Mouse (Mus musculus): ENCODE results near the gene Nup133.
A peak's percentile ranks its signal among the peaks of the same experiment; 100 is the strongest.
"Not testable (repeated sequence)": the region's sequence is repeated elsewhere in the genome, so short reads cannot be mapped to it uniquely, and the experiment has no call there.

The Nup133 gene

GRCm38 (mm10) chr8:123948942-123949685, at the start of gene Nup133:
Nup133 (minus strand) TSS chr8:123949265.
- peak; percentile 100 for DNase-seq (ENCODE audit: low spot score in 2 of 2)

- DNase-seq (ENCODE audit: low spot score in 2 of 2): no peak
These were observed 44.9 kb upstream of the Nup133 start for GRCm38 (mm10) chr8:123993997-123994396.

GRCm38 (mm10) chr8:123993597-123993996, 44.5 kb upstream of the Nup133 start:
- DNase-seq (ENCODE audit: low spot score in 2 of 2): no peak

- no peak for DNase-seq (ENCODE audit: low spot score in 2 of 2)
These were observed 43.5 kb upstream of the Nup133 start for GRCm38 (mm10) chr8:123992587-123992986.

GRCm38 (mm10) chr8:123990277-123991049, 41.4 kb upstream of the Nup133 start:
- DNase-seq (ENCODE audit: low spot score in 2 of 2): no peak

GRCm38 (mm10) chr8:123989128-123989527, 40.1 kb upstream of the Nup133 start:
- DNase-seq (ENCODE audit: low spot score in 2 of 2): no peak

GRCm38 (mm10) chr8:123988605-123989038, 39.6 kb upstream of the Nup133 start:
- no peak for DNase-seq (ENCODE audit: low spot score in 2 of 2)

- peak; percentile 44 to 76 for DNase-seq (ENCODE audit: low spot score in 2 of 2)
These were observed 33.8 kb upstream of the Nup133 start, which contains the start of gene Abcb10 for GRCm38 (mm10) chr8:123982826-123983400. Abcb10 (minus strand) TSS chr8:123983122.

- DNase-seq (ENCODE audit: low spot score in 2 of 2): peak in 1 of 2 experiments; percentile 26
These were observed 33.3 kb upstream of the Nup133 start for GRCm38 (mm10) chr8:123982291-123982793.

GRCm38 (mm10) chr8:123981674-123982073, 32.6 kb upstream of the Nup133 start:
- no peak for DNase-seq (ENCODE audit: low spot score in 2 of 2)

GRCm38 (mm10) chr8:123980239-123980638, 31.2 kb upstream of the Nup133 start:
- DNase-seq (ENCODE audit: low spot score in 2 of 2): no peak

- no peak for DNase-seq (ENCODE audit: low spot score in 2 of 2)
These were observed 29.9 kb upstream of the Nup133 start for GRCm38 (mm10) chr8:123978926-123979325.

GRCm38 (mm10) chr8:123978166-123978838, 29.2 kb upstream of the Nup133 start:
- peak in 1 of 2 experiments; percentile 21 for DNase-seq (ENCODE audit: low spot score in 2 of 2)

GRCm38 (mm10) chr8:123977499-123977898, 28.4 kb upstream of the Nup133 start:
- no peak for DNase-seq (ENCODE audit: low spot score in 2 of 2)

- no peak for DNase-seq (ENCODE audit: low spot score in 2 of 2)
These were observed 24.4 kb upstream of the Nup133 start for GRCm38 (mm10) chr8:123973495-123973894.

GRCm38 (mm10) chr8:123966896-123967295, 17.8 kb upstream of the Nup133 start:
- DNase-seq (ENCODE audit: low spot score in 2 of 2): no peak

GRCm38 (mm10) chr8:123961371-123961770, 12.3 kb upstream of the Nup133 start:
- no peak for DNase-seq (ENCODE audit: low spot score in 2 of 2)

- DNase-seq (ENCODE audit: low spot score in 2 of 2): not testable (repeated sequence)
These were observed 11.5 kb upstream of the Nup133 start for GRCm38 (mm10) chr8:123960556-123960955.

GRCm38 (mm10) chr8:123960056-123960455, 11.0 kb upstream of the Nup133 start:
- no peak for DNase-seq (ENCODE audit: low spot score in 2 of 2)

GRCm38 (mm10) chr8:123959473-123959872, 10.4 kb upstream of the Nup133 start:
- DNase-seq (ENCODE audit: low spot score in 2 of 2): no peak

- no peak for DNase-seq (ENCODE audit: low spot score in 2 of 2)
These were observed 9.1 kb upstream of the Nup133 start for GRCm38 (mm10) chr8:123958130-123958529.

- no peak for DNase-seq (ENCODE audit: low spot score in 2 of 2)
These were observed 5.2 kb upstream of the Nup133 start for GRCm38 (mm10) chr8:123954246-123954645.

Measured in cerebellum, postnatal 4 days (tissue).